Mouse (Mus musculus) gastrocnemius, postnatal 14 days (tissue): ENCODE results near the gene Olfr457. TPM values are rescaled to one million over a fixed set of nuclear protein-coding genes. Genes with fewer than 3 reads are reported as not detected.

Experiments used
- total RNA-seq, 2 experiments: library from RNA; stranded (reverse); gene quantifications; 2 replicates each; pipeline ENCODE4 v1.2.3; 2021

Gene Olfr457
- total RNA-seq, 2 experiments from 2014 or later = not detected

Other genes starting within 250 kb of the Olfr457 start
- gene Gstk1, start 230.4 kb downstream of the Olfr457 start, total RNA-seq = 10 to 100 TPM; 18.0 to 18.3 TPM
- gene Tmem139, start 214.4 kb downstream of the Olfr457 start, total RNA-seq = not detected
- gene Casp2, start 211.3 kb downstream of the Olfr457 start, total RNA-seq = 1 to 10 TPM; 6.7 to 7.6 TPM
- 10 to 100 TPM; 91.9 to 94.4 TPM for gene Clcn1, start 189.7 kb downstream of the Olfr457 start, total RNA-seq
- under 1 TPM; 0.60 to 0.80 TPM for gene Fam131b, start 151.7 kb downstream of the Olfr457 start, total RNA-seq
- 10 to 100 TPM; 35.2 to 40.9 TPM for gene Zyx, start 126.7 kb downstream of the Olfr457 start, total RNA-seq
- under 1 TPM; 0.07 to 0.21 TPM for gene Epha1, start 103.1 kb downstream of the Olfr457 start, total RNA-seq
- under 1 TPM in 1 of 2 experiments, not detected in 1; 0.44 TPM for gene Tas2r143, start 76.1 kb downstream of the Olfr457 start, total RNA-seq
- gene Tas2r135, start 70.9 kb downstream of the Olfr457 start, total RNA-seq = not detected
- gene Tas2r126, start 41.8 kb downstream of the Olfr457 start, total RNA-seq = not detected
- not detected for gene Olfr458, start 11.1 kb downstream of the Olfr457 start, total RNA-seq
- not detected for gene Olfr456, start 10.9 kb upstream of the Olfr457 start, total RNA-seq
- gene Olfr455, start 71.3 kb upstream of the Olfr457 start, total RNA-seq = not detected
- not detected for gene Tcaf3, start 121.4 kb upstream of the Olfr457 start, total RNA-seq
- gene Tcaf2, start 168.9 kb upstream of the Olfr457 start, total RNA-seq = 1 to 10 TPM; 4.4 to 4.6 TPM
- 10 to 100 TPM; 11.2 to 15.0 TPM for gene Tcaf1, start 233.8 kb upstream of the Olfr457 start, total RNA-seq